Mouse (Mus musculus) left cerebral cortex, adult 11 months (tissue): ENCODE results near the gene Tdrd12.

ENCODE experiments used
- DNase-seq: peaks from one replicate; pipeline ENCODE4 v3.0.0; 2022; ENCODE audit warnings: low spot score

Gene Tdrd12

GRCm38 (mm10) chr7:35447996-35448846, 89.3 kb downstream of the Tdrd12 start, which contains the start of gene Slc7a9:
Gene Slc7a9, plus strand, starts transcription at chr7:35448796.
- no peak for DNase-seq

GRCm38 (mm10) chr7:35447501-35447900, 90.0 kb downstream of the Tdrd12 start:
- DNase-seq = no peak

- no peak for DNase-seq
Observed at GRCm38 (mm10) chr7:35435266-35435665, 102.3 kb downstream of the Tdrd12 start.

GRCm38 (mm10) chr7:35428146-35428545, 109.4 kb downstream of the Tdrd12 start:
- no peak for DNase-seq

GRCm38 (mm10) chr7:35423071-35423470, 114.5 kb downstream of the Tdrd12 start:
- DNase-seq = no peak
